Mouse (Mus musculus): ENCODE results near the gene Snrnp70.
"Not testable (repeated sequence)": the region's sequence is repeated elsewhere in the genome, so short reads cannot be mapped to it uniquely, and the experiment has no call there.

The Snrnp70 gene

DNA sequence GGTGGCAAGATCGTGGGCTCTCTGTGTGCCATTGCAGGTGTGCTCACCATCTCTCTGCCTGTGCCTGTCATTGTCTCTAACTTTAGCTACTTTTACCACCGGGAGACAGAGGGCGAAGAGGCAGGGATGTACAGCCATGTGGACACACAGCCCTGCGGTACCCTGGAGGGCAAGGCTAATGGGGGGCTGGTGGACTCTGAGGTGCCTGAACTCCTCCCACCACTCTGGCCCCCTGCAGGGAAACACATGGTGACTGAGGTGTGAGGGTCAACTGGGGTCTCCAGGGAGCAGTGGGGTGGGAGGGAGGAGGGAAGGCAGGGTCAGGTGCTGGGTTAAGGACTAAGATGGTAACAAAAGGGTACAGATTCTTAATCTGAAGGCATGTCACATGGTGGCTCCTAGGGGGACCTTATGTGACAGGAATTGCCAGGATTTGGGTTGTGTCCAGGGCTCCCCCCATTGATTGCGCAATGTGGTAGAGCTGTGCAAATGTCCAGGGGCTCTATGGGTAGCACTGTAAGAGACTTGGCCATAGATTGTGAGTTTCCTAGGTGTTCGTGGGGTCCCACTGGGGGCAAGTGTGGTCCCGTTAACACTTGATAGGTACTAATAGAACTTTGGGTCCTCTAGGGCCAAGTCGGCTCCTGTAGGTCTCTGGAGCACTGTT lies 14.1 kb upstream of the Snrnp70 start:
- DNase-seq (ENCODE audit: low spot score in 2 of 2), result no peak

DNA sequence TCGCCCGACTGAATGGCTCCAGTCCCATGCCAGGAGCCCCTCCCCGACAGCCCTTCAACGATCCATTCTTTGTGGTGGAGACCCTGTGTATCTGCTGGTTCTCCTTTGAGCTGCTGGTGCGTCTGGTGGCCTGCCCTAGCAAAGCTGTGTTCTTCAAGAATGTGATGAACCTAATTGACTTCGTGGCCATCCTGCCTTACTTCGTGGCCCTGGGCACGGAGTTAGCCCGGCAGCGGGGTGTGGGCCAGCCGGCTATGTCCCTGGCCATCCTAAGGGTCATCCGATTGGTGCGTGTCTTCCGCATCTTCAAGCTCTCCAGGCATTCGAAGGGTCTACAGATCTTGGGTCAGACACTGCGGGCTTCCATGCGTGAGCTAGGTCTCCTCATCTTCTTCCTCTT lies 13.4 kb upstream of the Snrnp70 start:
- no peak for DNase-seq (ENCODE audit: low spot score in 2 of 2)

DNA sequence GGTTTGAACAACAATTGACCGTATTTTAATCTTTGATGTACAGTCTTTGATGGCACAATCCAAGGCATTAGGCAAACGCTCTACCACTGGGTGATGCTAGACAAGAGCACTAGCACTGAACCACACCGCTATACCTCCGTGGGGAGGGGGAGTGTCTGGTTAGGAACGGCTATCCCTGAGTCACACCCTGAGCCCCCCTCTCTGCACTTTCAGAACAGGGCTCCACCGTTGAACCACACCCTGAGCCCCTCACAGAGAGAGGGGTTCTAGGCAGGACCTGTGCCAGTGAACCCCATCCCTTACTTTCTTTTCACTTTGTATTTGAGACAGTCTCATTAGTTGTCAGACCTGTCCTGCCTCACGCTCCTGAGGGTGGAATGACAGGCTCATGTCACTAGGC lies 12.8 kb upstream of the Snrnp70 start:
- DNase-seq (ENCODE audit: low spot score in 2 of 2), result no peak

DNA sequence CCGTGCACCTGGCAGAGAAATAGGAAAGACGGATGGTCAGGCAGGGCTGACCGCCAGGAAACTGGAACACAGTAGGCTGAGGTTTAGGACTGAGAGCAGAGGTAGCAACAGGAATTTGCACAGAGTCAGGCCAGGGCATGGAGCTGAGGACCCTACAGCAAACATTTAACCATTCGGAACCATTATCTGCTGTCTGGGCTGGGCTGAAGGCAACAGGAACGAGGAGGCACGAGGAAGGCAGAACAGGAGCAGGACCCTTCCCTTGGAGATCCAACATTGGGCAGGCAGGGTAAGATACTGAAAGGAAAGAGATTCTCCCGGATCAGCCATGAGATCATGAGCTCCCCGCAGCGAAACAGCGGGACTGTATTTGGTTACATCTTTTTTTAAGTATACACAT lies 12.3 kb upstream of the Snrnp70 start:
- DNase-seq (ENCODE audit: low spot score in 2 of 2), result no peak

- DNase-seq (ENCODE audit: low spot score in 2 of 2), result no peak
Observed at GRCm38 (mm10) chr7:45406157-45407156, 10.9 kb upstream of the Snrnp70 start.

- DNase-seq (ENCODE audit: low spot score in 2 of 2), result peak; percentile 76 to 81
Observed at GRCm38 (mm10) chr7:45405091-45406075, 9.8 kb upstream of the Snrnp70 start, which contains the start of gene Kcna7. TSS of gene Kcna7 (plus strand) at chr7:45405653.

DNA sequence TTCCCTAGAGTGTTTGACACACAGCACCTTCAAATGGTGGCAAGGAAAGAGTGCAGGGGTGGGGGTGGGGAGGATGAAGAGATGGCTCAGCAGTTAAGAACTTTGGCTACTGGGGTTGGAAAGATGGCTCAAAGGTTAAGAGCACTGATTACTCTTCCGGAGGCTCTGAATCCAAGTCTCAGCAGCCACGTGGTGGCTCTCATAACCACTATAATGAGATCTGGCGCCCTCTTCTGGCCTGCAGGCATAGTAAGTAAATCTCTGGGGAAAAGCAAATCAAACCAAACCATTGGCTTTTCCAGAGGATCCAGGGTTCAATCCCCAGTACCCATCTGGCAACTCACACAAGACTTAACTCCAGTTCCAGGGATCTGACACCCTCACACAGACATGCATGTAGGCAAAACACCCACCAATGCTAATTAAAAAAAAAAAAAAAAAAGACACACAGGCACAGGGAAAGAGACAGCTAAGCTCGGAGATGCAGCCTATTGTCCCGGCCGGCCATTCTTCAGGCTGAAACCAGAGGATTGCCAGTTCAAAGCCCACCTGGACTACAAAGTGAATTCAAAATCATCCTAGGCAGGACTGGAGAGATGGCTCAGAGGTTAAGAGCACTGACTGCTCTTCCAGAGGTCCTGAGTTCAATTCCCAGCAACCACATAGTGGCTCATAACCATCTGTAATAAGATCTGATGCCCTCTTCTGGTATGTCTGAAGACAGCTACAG lies 8.2 kb upstream of the Snrnp70 start:
- peak; percentile 37 to 38 for DNase-seq (ENCODE audit: low spot score in 2 of 2)

DNA sequence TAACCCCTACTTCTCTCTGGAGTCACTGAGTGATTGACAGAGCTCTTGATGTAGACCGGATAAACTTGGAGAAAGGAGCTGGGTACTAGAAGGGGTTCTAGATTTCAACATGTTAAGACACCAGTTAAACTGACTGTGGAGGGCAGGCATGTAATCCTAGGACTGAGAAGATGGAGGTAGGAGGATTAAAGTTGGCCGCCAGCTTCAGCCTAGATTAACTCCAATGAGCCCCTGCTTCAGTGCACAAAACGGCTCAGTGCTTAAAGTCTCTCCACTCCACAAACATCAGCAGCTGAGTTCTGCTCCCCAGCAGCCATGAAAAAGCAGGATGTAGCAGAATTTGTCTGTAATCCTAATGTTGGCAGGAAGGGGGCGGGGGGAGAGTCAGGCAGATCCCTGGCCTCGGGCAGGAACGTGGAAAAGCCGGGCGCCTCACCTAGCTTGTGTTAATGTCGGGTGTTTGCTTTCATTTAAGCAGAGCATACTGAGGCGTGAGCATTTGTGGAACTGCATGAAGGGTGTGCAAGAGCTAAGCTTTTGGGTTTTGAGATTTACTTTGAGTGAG lies 6.1 kb upstream of the Snrnp70 start:
- no peak for DNase-seq (ENCODE audit: low spot score in 2 of 2)

GRCm38 (mm10) chr7:45396787-45397186 lies 1.2 kb upstream of the Snrnp70 start:
- no peak for DNase-seq (ENCODE audit: low spot score in 2 of 2)

GRCm38 (mm10) chr7:45396337-45396775 lies 814 bp upstream of the Snrnp70 start:
- DNase-seq (ENCODE audit: low spot score in 2 of 2), result not testable (repeated sequence)

DNA sequence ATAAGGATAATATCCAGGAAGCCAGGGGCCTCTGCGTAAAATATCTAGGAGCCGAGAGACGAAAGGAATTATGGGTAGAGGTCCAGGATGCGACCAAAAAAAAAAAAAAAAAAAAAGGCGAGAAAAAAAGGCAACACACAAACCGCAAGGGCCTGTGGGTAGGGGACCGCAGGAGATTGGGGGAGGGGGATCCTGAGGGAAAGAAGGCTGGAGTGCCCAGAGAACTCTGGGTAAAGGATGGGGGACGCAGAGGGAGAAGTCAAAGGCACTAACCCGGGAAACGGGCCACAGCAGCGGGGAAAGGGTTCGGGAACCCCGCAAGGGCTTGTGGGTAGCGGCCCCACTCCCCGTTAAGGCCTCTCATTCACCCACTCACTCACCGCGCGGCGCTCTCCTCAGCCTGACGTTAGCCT lies 407 bp downstream of the Snrnp70 start:
- DNase-seq (ENCODE audit: low spot score in 2 of 2), result no peak

GRCm38 (mm10) chr7:45386077-45386476 lies 9.5 kb downstream of the Snrnp70 start:
- DNase-seq (ENCODE audit: low spot score in 2 of 2), result no peak

GRCm38 (mm10) chr7:45376057-45376456 lies 19.5 kb downstream of the Snrnp70 start:
- peak in 1 of 2 experiments; percentile 36 for DNase-seq (ENCODE audit: low spot score in 2 of 2)

GRCm38 (mm10) chr7:45374620-45375019 lies 20.9 kb downstream of the Snrnp70 start:
- no peak for DNase-seq (ENCODE audit: low spot score in 2 of 2)

GRCm38 (mm10) chr7:45372371-45372770 lies 23.2 kb downstream of the Snrnp70 start:
- DNase-seq (ENCODE audit: low spot score in 2 of 2), result no peak

- DNase-seq (ENCODE audit: low spot score in 2 of 2), result peak; percentile 92 to 94
Observed at GRCm38 (mm10) chr7:45370475-45371311, 24.8 kb downstream of the Snrnp70 start, which contains the start of gene Lin7b. TSS of gene Lin7b (minus strand) at chr7:45370583.

- DNase-seq (ENCODE audit: low spot score in 2 of 2), result peak in 1 of 2 experiments; percentile 52
Observed at GRCm38 (mm10) chr7:45369836-45370474, 25.6 kb downstream of the Snrnp70 start.

DNA sequence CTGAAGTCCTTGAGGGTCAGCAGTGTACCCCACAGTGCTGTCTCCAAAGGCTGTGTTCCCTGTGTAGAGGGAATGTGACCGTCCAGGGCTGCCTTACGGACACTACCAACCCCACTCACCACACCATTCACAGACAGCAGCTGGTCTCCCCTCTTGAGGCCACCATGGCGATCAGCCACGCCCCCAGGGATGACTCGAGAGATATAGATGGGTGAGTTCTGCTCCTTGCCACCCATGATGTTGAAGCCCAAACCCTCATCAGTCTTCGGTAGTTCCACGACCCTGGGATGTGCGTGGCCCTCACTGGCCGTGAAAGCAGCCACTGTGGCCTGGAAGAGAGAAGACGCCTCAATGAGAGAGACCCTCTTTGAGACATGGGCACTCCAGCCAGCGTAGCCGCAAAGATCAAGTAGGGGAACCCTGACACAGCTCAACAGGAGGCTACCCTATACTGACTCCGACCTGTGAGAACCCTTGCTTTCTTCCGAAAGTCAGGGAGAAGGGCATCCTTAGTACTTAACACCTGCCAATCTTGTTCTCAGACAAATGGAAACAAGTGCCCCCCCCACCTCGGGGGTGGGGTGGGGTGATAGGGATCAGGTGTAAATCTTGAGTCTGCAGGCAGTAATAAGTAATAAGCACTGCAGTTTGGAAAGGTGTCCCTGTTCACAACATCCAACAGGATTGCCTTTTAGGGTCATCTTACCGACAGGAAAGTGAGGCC lies 26.4 kb downstream of the Snrnp70 start:
- peak in 1 of 2 experiments; percentile 31 for DNase-seq (ENCODE audit: low spot score in 2 of 2)

All from right cerebral cortex, adult 2 months (tissue).